18 mouse cellular contexts compared by ENCODE assay signal in the genomic region with DNA sequence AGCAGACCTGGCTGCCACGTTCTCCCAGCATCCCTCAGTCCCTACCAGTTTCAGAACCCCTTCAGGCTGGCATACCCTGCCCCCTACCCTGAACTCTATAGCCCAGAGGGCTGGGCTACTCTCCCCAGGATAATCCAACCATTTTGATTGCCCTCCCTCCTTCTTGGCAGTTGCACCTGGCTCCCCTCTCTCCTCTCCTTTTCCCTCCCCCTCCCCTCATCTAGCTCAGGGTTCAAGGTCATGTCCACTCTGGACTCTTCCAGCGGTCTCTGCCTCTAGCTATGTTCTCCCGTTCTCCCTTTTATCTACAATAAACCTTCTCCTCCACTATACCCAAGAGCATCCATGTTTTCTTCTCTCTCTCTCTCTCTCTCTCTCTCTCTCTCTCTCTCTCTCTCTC. TPM values are rescaled to one million over a fixed set of nuclear protein-coding genes. Genes with fewer than 3 reads are reported as not detected.
A peak's percentile ranks its signal among the peaks of the same experiment; 100 is the strongest.
DNase-seq lines count a peak whose midpoint lies in the region; ATAC-seq and TF ChIP-seq lines count a peak whose summit lies in the region.
"Had no signal": no experiment of that assay in that cellular context is flagged by ENCODE, and none has a peak within 500 bp of the region (broad histone marks: within the 10 kb centered on the region; RNA-seq: fewer than 3 reads in every experiment).

No protein-coding gene starts in this region.

- no peak for TF ChIP-seq CTCF in kidney, adult 2 months (conservative IDR thresholded peaks at IDR 0.05; ENCODE audit: insufficient read depth, insufficient read length, low read depth, low read length)
- no peak for TF ChIP-seq CTCF in intestine, postnatal 0 days (IDR thresholded peaks at IDR 0.05; ENCODE audit: low read depth)

- peak overlapping the region; percentile 19; the same call in 1 of the 2 replicates for H3K27ac ChIP-seq in kidney, adult 2 months (ENCODE audit: insufficient read depth, low read depth, low read length)
- H3K27ac ChIP-seq in liver, embryonic 15.5 days (replicated peaks) = 0 out of 2 replicates have a peak overlapping the region, but pooled peaks have one; percentile 68
- no peak overlapping the region for H3K27ac ChIP-seq in intestine, postnatal 0 days (ENCODE audit: low read depth, low read length)
- H3K27ac ChIP-seq: hindbrain, embryonic 15.5 days had no signal

- peaks cover 6% of the 10 kb centered on the region; the same call in 1 of the 2 replicates for H3K4me1 ChIP-seq in kidney, adult 2 months (ENCODE audit: control insufficient read depth, insufficient read depth, low read length)
- peaks cover 57% of the 10 kb centered on the region for H3K4me1 ChIP-seq in liver, embryonic 15.5 days (replicated peaks)
- H3K4me1 ChIP-seq in intestine, postnatal 0 days (replicated peaks; ENCODE audit: control insufficient read depth, insufficient read depth, low read length) = no peaks in the 10 kb centered on the region

- no peak for TF ChIP-seq POLR2A in kidney, adult 2 months (IDR thresholded peaks at IDR 0.05; ENCODE audit: low read depth, low read length)

- no peak overlapping the region for H3K4me3 ChIP-seq in kidney, adult 2 months (ENCODE audit: insufficient read depth, low read depth, low read length)
- no peak overlapping the region for H3K4me3 ChIP-seq in liver, embryonic 15.5 days (replicated peaks)
- H3K4me3 ChIP-seq in intestine, postnatal 0 days (ENCODE audit: low read depth, low read length) = no peak overlapping the region
- H3K4me3 ChIP-seq: embryonic facial prominence, embryonic 12.5 days; hindbrain, embryonic 15.5 days; limb, embryonic 13.5 days had no signal

- H3K9me3 ChIP-seq in liver, embryonic 15.5 days (replicated peaks) = no peaks in the 10 kb centered on the region
- no peaks in the 10 kb centered on the region for H3K9me3 ChIP-seq in intestine, postnatal 0 days (ENCODE audit: control insufficient read depth)
- H3K9me3 ChIP-seq: embryonic facial prominence, embryonic 12.5 days; hindbrain, embryonic 15.5 days; limb, embryonic 13.5 days had no signal

- WGBS in kidney, adult 2 months = 59% methylated on average over 3 of the region's 3 CpGs
- 63% methylated on average over 3 of the region's 3 CpGs for WGBS in liver, embryonic 15.5 days (ENCODE audit: insufficient replicate concordance)
- WGBS in intestine, postnatal 0 days = 68% methylated on average over 3 of the region's 3 CpGs

- H3K36me3 ChIP-seq in kidney, adult 2 months (ENCODE audit: control insufficient read depth, insufficient read depth, low read length) = no peaks in the 10 kb centered on the region
- H3K36me3 ChIP-seq in liver, embryonic 15.5 days (replicated peaks) = peaks cover 22% of the 10 kb centered on the region; the same call in 1 of the 2 replicates
- no peaks in the 10 kb centered on the region for H3K36me3 ChIP-seq in intestine, postnatal 0 days (ENCODE audit: control insufficient read depth, insufficient read depth)
- H3K36me3 ChIP-seq: embryonic facial prominence, embryonic 12.5 days; hindbrain, embryonic 15.5 days had no signal

- H3K9ac ChIP-seq in liver, embryonic 15.5 days = no peak overlapping the region
- H3K9ac ChIP-seq in intestine, postnatal 0 days (ENCODE audit: low read depth, low read length) = no peak overlapping the region
- H3K9ac ChIP-seq: embryonic facial prominence, embryonic 12.5 days; hindbrain, embryonic 15.5 days; lung, embryonic 14.5 days had no signal

- H3K27me3 ChIP-seq in kidney, adult 2 months (replicated peaks; ENCODE audit: control insufficient read depth, insufficient read depth, low read length) = no peaks in the 10 kb centered on the region
- H3K27me3 ChIP-seq in liver, embryonic 15.5 days = no peaks in the 10 kb centered on the region
- H3K27me3 ChIP-seq in intestine, postnatal 0 days (replicated peaks; ENCODE audit: control insufficient read depth, insufficient read depth, low read length) = no peaks in the 10 kb centered on the region
- H3K27me3 ChIP-seq: embryonic facial prominence, embryonic 12.5 days; hindbrain, embryonic 15.5 days; limb, embryonic 13.5 days had no signal

- no peak overlapping the region for H3K4me2 ChIP-seq in liver, embryonic 15.5 days
- H3K4me2 ChIP-seq in intestine, postnatal 0 days (replicated peaks; ENCODE audit: low read depth) = no peak overlapping the region
- H3K4me2 ChIP-seq: embryonic facial prominence, embryonic 12.5 days; hindbrain, embryonic 15.5 days; limb, embryonic 13.5 days; lung, embryonic 14.5 days had no signal

- DNase-seq in heart, adult 11 months = peak; percentile 82
- no peak for DNase-seq in heart, adult 9 months (ENCODE audit: low spot score in 2 of 2)
- no peak for DNase-seq in kidney, adult 2 months
- no peak for DNase-seq in kidney, postnatal 14 days
- no peak for DNase-seq in liver
- DNase-seq: B cell, adult 2 months; cerebellum, adult 9-10 months; lung, embryonic 14.5 days; lung, postnatal 36 days; right cerebral cortex, postnatal 25 days; thymus, adult 18-20 months had no signal

- no peak for ATAC-seq in liver, embryonic 15.5 days (ENCODE audit: insufficient read depth)
- ATAC-seq in intestine, postnatal 0 days = no peak
- ATAC-seq: forebrain, embryonic 16.5 days; intestine, embryonic 16.5 days had no signal

RNA-seq across cellular contexts. Expression of gene Scarb1, which starts 9.1 kb away (rescaled TPM):
- polyA plus RNA-seq in kidney, adult 2 months (2012; rRNA removed) = 35.5 and 42.8 TPM in 2 replicates
- polyA plus RNA-seq in liver, embryonic 15.5 days (2015; fragmentation: Nextera tagmentation; extraction: Ambion mirVana) = 76.6 and 87.3 TPM in 2 replicates
- polyA plus RNA-seq in intestine, postnatal 0 days (2015; fragmentation: Nextera tagmentation; extraction: Ambion mirVana) = 26.5 TPM in 2 replicates

RNA-seq across cellular contexts. Expression of gene Gm10382, which starts 57.3 kb away (rescaled TPM):
- polyA plus RNA-seq in kidney, adult 2 months (2012; rRNA removed) = 0.33 and 0.58 TPM in 2 replicates
- 0.31 and 0.35 TPM in 2 replicates for polyA plus RNA-seq in liver, embryonic 15.5 days (2015; fragmentation: Nextera tagmentation; extraction: Ambion mirVana)
- polyA plus RNA-seq in intestine, postnatal 0 days (2015; fragmentation: Nextera tagmentation; extraction: Ambion mirVana) = 0.16 and 0.24 TPM in 2 replicates

RNA-seq across cellular contexts. Expression of gene Ubc, which starts 58.2 kb away (rescaled TPM):
- 1,123 and 1,352 TPM in 2 replicates for polyA plus RNA-seq in kidney, adult 2 months (2012; rRNA removed)
- polyA plus RNA-seq in liver, embryonic 15.5 days (2015; fragmentation: Nextera tagmentation; extraction: Ambion mirVana) = 563 and 623 TPM in 2 replicates
- 345 and 371 TPM in 2 replicates for polyA plus RNA-seq in intestine, postnatal 0 days (2015; fragmentation: Nextera tagmentation; extraction: Ambion mirVana)
